Comparison of ENCODE assay signal across 8 mouse cellular contexts in genomic region chr4:34615303-34615702, GRCm38 (mm10). TPM values are rescaled to one million over a fixed set of nuclear protein-coding genes. Genes with fewer than 3 reads are reported as not detected.
A peak's percentile ranks its signal among the peaks of the same experiment; 100 is the strongest.
DNase-seq lines count a peak whose midpoint lies in the region; ATAC-seq and TF ChIP-seq lines count a peak whose summit lies in the region.

No protein-coding gene starts in this region.

- H3K27me3 ChIP-seq in spleen, adult 2 months (ENCODE audit: control insufficient read depth, insufficient read depth, low read length) = no peaks in the 10 kb centered on the region
- no peaks in the 10 kb centered on the region for H3K27me3 ChIP-seq in kidney, embryonic 14.5 days (ENCODE audit: control insufficient read depth, insufficient read depth, low read length)
- H3K27me3 ChIP-seq in lung, embryonic 15.5 days = no peaks in the 10 kb centered on the region

- TF ChIP-seq CTCF in spleen, adult 2 months (IDR thresholded peaks at IDR 0.05; ENCODE audit: extremely low read depth, insufficient read depth, insufficient read length, insufficient replicate concordance) = no peak

- peak overlapping the region; percentile 82 for H3K9ac ChIP-seq in kidney, embryonic 14.5 days (ENCODE audit: low read depth, low read length)
- peak overlapping the region; percentile 89 for H3K9ac ChIP-seq in lung, embryonic 15.5 days

- H3K9me3 ChIP-seq in kidney, embryonic 14.5 days (ENCODE audit: control insufficient read depth, low read length) = no peaks in the 10 kb centered on the region
- no peaks in the 10 kb centered on the region for H3K9me3 ChIP-seq in lung, embryonic 15.5 days

- ATAC-seq in frontal cortex, adult (ENCODE audit: low TSS enrichment) = peak; percentile 31
- peak; percentile 28; the same call in 1 of the 2 replicates for ATAC-seq in kidney, embryonic 14.5 days (ENCODE audit: low FRiP score, low TSS enrichment)
- ATAC-seq in lung, embryonic 15.5 days (ENCODE audit: borderline replicate concordance, extremely low read depth, low FRiP score, low TSS enrichment) = 0 out of 2 replicates have a peak, but pooled peaks have one; percentile 16

- H3K27ac ChIP-seq in spleen, adult 2 months (ENCODE audit: insufficient read depth, low read length) = no peak overlapping the region
- H3K27ac ChIP-seq in brown adipose tissue, adult 24 weeks (replicated peaks; ENCODE audit: low read depth, low read length) = no peak overlapping the region
- no peak overlapping the region for H3K27ac ChIP-seq in kidney, embryonic 14.5 days (ENCODE audit: low read depth, low read length)
- H3K27ac ChIP-seq in lung, embryonic 15.5 days = peak overlapping the region; percentile 87; the same call in 1 of the 2 replicates

- WGBS in spleen, adult 2 months = 1% methylated on average over 13 of the region's 13 CpGs
- 2% methylated on average over 13 of the region's 13 CpGs for WGBS in kidney, embryonic 14.5 days
- 1% methylated on average over 13 of the region's 13 CpGs for WGBS in lung, embryonic 15.5 days

- H3K4me1 ChIP-seq in spleen, adult 2 months (ENCODE audit: control insufficient read depth, insufficient read depth, insufficient read length) = peaks cover 7% of the 10 kb centered on the region; the same call in 1 of the 2 replicates
- H3K4me1 ChIP-seq in brown adipose tissue, adult 24 weeks (ENCODE audit: control insufficient read depth, insufficient read depth, insufficient read length, low read length) = peaks cover 8% of the 10 kb centered on the region; the same call in 1 of the 2 replicates
- H3K4me1 ChIP-seq in kidney, embryonic 14.5 days (ENCODE audit: control insufficient read depth, insufficient read depth, low read length) = peaks cover 13% of the 10 kb centered on the region
- H3K4me1 ChIP-seq in lung, embryonic 15.5 days = peaks cover 22% of the 10 kb centered on the region

- peaks cover 1% of the 10 kb centered on the region; the same call in 1 of the 2 replicates for H3K36me3 ChIP-seq in spleen, adult 2 months (ENCODE audit: control insufficient read depth, insufficient read depth, low read length)
- peaks cover 8% of the 10 kb centered on the region; the same call in 1 of the 2 replicates for H3K36me3 ChIP-seq in kidney, embryonic 14.5 days (ENCODE audit: control insufficient read depth, insufficient read depth, low read length)
- H3K36me3 ChIP-seq in lung, embryonic 15.5 days = no peaks in the 10 kb centered on the region

- no peak for DNase-seq in spleen, adult 2 months (ENCODE audit: low read depth in 1 of 2, low spot score in 2 of 2)
- no peak for DNase-seq in spleen, postnatal 36 days (ENCODE audit: low spot score in 2 of 2)
- DNase-seq in right cerebral cortex, postnatal 14 days = peak; percentile 8
- DNase-seq in spleen, postnatal 14 days (ENCODE audit: low spot score in 2 of 2) = no peak

- H3K4me2 ChIP-seq in kidney, embryonic 14.5 days (replicated peaks; ENCODE audit: low read depth, low read length) = peak overlapping the region; percentile 58
- H3K4me2 ChIP-seq in lung, embryonic 15.5 days = peak overlapping the region; percentile 80

- H3K4me3 ChIP-seq in spleen, adult 2 months (ENCODE audit: extremely low read depth, insufficient read depth, insufficient read length) = peak overlapping the region; percentile 96
- peak overlapping the region; percentile 99 for H3K4me3 ChIP-seq in brown adipose tissue, adult 24 weeks (ENCODE audit: insufficient read depth, low read depth, low read length)
- H3K4me3 ChIP-seq in kidney, embryonic 14.5 days (ENCODE audit: low read length) = peak overlapping the region; percentile 80
- peak overlapping the region; percentile 85 for H3K4me3 ChIP-seq in lung, embryonic 15.5 days

- TF ChIP-seq POLR2A in spleen, adult 2 months (IDR thresholded peaks at IDR 0.05; ENCODE audit: low read depth, low read length) = no peak

RNA-seq across cellular contexts. Expression of gene Rars2, which starts 0.5 kb away (rescaled TPM):
- 4.8 and 5.1 TPM in 2 replicates for polyA plus RNA-seq in spleen, adult 2 months (2012; rRNA removed)
- 29.2 and 29.9 TPM in 2 replicates for polyA plus RNA-seq in brown adipose tissue, adult 24 weeks (2012; ENCODE audit: insufficient read depth, insufficient read length, missing spikeins)
- polyA plus RNA-seq in kidney, embryonic 14.5 days (2014; fragmentation: Nextera tagmentation; extraction: Ambion mirVana) = 68.9 and 75.5 TPM in 2 replicates
- polyA plus RNA-seq in lung, embryonic 15.5 days (2015; fragmentation: Nextera tagmentation; extraction: Ambion mirVana) = 60.8 and 61.0 TPM in 2 replicates

RNA-seq across cellular contexts. Expression of gene Orc3, which starts 0.6 kb away (rescaled TPM):
- polyA plus RNA-seq in spleen, adult 2 months (2012; rRNA removed) = 9.2 and 11.5 TPM in 2 replicates
- 45.3 and 46.0 TPM in 2 replicates for polyA plus RNA-seq in brown adipose tissue, adult 24 weeks (2012; ENCODE audit: insufficient read depth, insufficient read length, missing spikeins)
- 80.3 and 111 TPM in 2 replicates for polyA plus RNA-seq in kidney, embryonic 14.5 days (2014; fragmentation: Nextera tagmentation; extraction: Ambion mirVana)
- 84.7 and 93.2 TPM in 2 replicates for polyA plus RNA-seq in lung, embryonic 15.5 days (2015; fragmentation: Nextera tagmentation; extraction: Ambion mirVana)
